In genomic region chr5:73482381-73482780, GRCm38 (mm10) we compare ENCODE assay signal across 4 mouse cellular contexts. TPM values are rescaled to one million over a fixed set of nuclear protein-coding genes. Genes with fewer than 3 reads are reported as not detected.
DNase-seq lines count a peak whose midpoint lies in the region; TF ChIP-seq lines count a peak whose summit lies in the region.
"Not testable (repeated sequence)": the region's sequence is repeated elsewhere in the genome, so short reads cannot be mapped to it uniquely, and the experiment has no call there.

No protein-coding gene starts in this region.

- not testable (repeated sequence) for H3K79me2 ChIP-seq in liver, adult 2 months (ENCODE audit: control insufficient read depth, insufficient read depth, low read length)

- not testable (repeated sequence) for H3K27me3 ChIP-seq in liver, adult 2 months (ENCODE audit: control insufficient read depth, insufficient read depth, low read length); testis, adult 2 months (ENCODE audit: control insufficient read depth, insufficient read depth, low read length)

- H3K4me1 ChIP-seq in brown adipose tissue, adult 24 weeks (ENCODE audit: control insufficient read depth, insufficient read depth, insufficient read length, low read length); testis, adult 2 months (ENCODE audit: control insufficient read depth, insufficient read depth, low read length): not testable (repeated sequence)
- peaks cover 13% of the 10 kb centered on the region for H3K4me1 ChIP-seq in liver, adult 2 months (ENCODE audit: control insufficient read depth, insufficient read depth, low read length)

- not testable (repeated sequence) for TF ChIP-seq POLR2A in liver, adult 2 months (IDR thresholded peaks at IDR 0.05; ENCODE audit: extremely low read depth, insufficient read depth, low read length); testis, adult 2 months (IDR thresholded peaks at IDR 0.05; ENCODE audit: control insufficient read depth, low read depth, low read length)

- H3K9ac ChIP-seq in liver, adult 2 months (ENCODE audit: low read depth, low read length), result not testable (repeated sequence)

- H3K36me3 ChIP-seq in liver, adult 2 months (ENCODE audit: control insufficient read depth, insufficient read depth, low read length); testis, adult 2 months (ENCODE audit: control insufficient read depth, insufficient read depth, low read length): not testable (repeated sequence)

- WGBS in liver, adult 2 months, result 17% methylated on average over 1 of the region's 1 CpGs

- peak; percentile 39 for DNase-seq in adipocyte (ENCODE audit: low spot score)
- DNase-seq in liver, adult 2 months (ENCODE audit: extremely low read depth, low read depth, low spot score), result peak; percentile 91

- H3K4me3 ChIP-seq in brown adipose tissue, adult 24 weeks (ENCODE audit: insufficient read depth, low read depth, low read length); liver, adult 2 months (ENCODE audit: insufficient read depth, low read depth, low read length): not testable (repeated sequence)
- H3K4me3 ChIP-seq in testis, adult 2 months (ENCODE audit: control insufficient read depth, low read depth, low read length), result peak overlapping the region; percentile 69; the same call in 1 of the 2 replicates

- TF ChIP-seq CTCF in liver, adult 2 months (IDR thresholded peaks at IDR 0.05; ENCODE audit: low read depth, low read length); testis, adult 2 months (IDR thresholded peaks at IDR 0.05; ENCODE audit: control insufficient read depth, insufficient read depth, insufficient replicate concordance, low read depth, low read length): not testable (repeated sequence)

- H3K27ac ChIP-seq in brown adipose tissue, adult 24 weeks (replicated peaks; ENCODE audit: low read depth, low read length), result 0 out of 2 replicates have a peak overlapping the region, but pooled peaks have one; percentile 32
- H3K27ac ChIP-seq in liver, adult 2 months (replicated peaks; ENCODE audit: insufficient read depth, low read depth, low read length); testis, adult 2 months (ENCODE audit: control insufficient read depth, insufficient read depth, low read depth, low read length): not testable (repeated sequence)

RNA-seq across cellular contexts. Expression of gene Dcun1d4, which starts 1.6 kb away (rescaled TPM):
- polyA plus RNA-seq in brown adipose tissue, adult 24 weeks (2012; ENCODE audit: insufficient read depth, insufficient read length, missing spikeins), result 14.7 and 19.3 TPM in 2 replicates
- total RNA-seq in liver, adult 2 months (2014; rRNA removed), result 13.6 and 14.0 TPM in 2 replicates
- 8.2 and 10.3 TPM in 2 replicates for polyA plus RNA-seq in liver, adult 2 months (2012; rRNA removed)
- 37.5 and 44.8 TPM in 2 replicates for polyA plus RNA-seq in testis, adult 2 months (2012; rRNA removed)
